Mouse (Mus musculus) layer of hippocampus, adult 18-20 months (tissue): ENCODE results near the gene Trp53i13. TPM values are rescaled to one million over a fixed set of nuclear protein-coding genes. Genes with fewer than 3 reads are reported as not detected.
A peak's percentile ranks its signal among the peaks of the same experiment; 100 is the strongest.

Experiments used
- DNase-seq, 2 experiments: peaks; one replicate each; pipeline ENCODE4 v3.0.0; 2022; ENCODE audit warnings: low spot score in 2 of 2
- total RNA-seq, 2 experiments: library from RNA; stranded (reverse); gene quantifications; 2 replicates each; pipeline ENCODE4 v1.2.3; 2021

Trp53i13 gene
- total RNA-seq, 2 experiments from 2014 or later: 6.7 to 7.5 TPM

GRCm38 (mm10) chr11:77508068-77509021 lies 7.4 kb downstream of the Trp53i13 start:
- DNase-seq: peak in 1 of 2 experiments; percentile 88

- DNase-seq: no peak
Observed at GRCm38 (mm10) chr11:77507426-77507825, 8.4 kb downstream of the Trp53i13 start.

- no peak for DNase-seq
Observed at GRCm38 (mm10) chr11:77506941-77507340, 8.8 kb downstream of the Trp53i13 start.

GRCm38 (mm10) chr11:77506273-77506672 lies 9.5 kb downstream of the Trp53i13 start:
- DNase-seq: no peak

- DNase-seq: no peak
Observed at GRCm38 (mm10) chr11:77505291-77505980, 10.3 kb downstream of the Trp53i13 start.

- no peak for DNase-seq
Observed at GRCm38 (mm10) chr11:77504377-77504776, 11.4 kb downstream of the Trp53i13 start.

- no peak for DNase-seq
Observed at GRCm38 (mm10) chr11:77503511-77503910, 12.3 kb downstream of the Trp53i13 start.

- no peak for DNase-seq
Observed at GRCm38 (mm10) chr11:77502481-77502880, 13.3 kb downstream of the Trp53i13 start.

- DNase-seq: no peak
Observed at GRCm38 (mm10) chr11:77501971-77502370, 13.8 kb downstream of the Trp53i13 start.

- DNase-seq: peak in 1 of 2 experiments; percentile 91
Observed at GRCm38 (mm10) chr11:77501392-77501791, 14.4 kb downstream of the Trp53i13 start.

GRCm38 (mm10) chr11:77500361-77501325 lies 15.1 kb downstream of the Trp53i13 start:
- peak in 1 of 2 experiments; percentile 72 for DNase-seq

- DNase-seq: peak in 1 of 2 experiments; percentile 62
Observed at GRCm38 (mm10) chr11:77499354-77499753, 16.4 kb downstream of the Trp53i13 start.

GRCm38 (mm10) chr11:77498261-77499139 lies 17.3 kb downstream of the Trp53i13 start:
- DNase-seq: no peak

GRCm38 (mm10) chr11:77497851-77498250 lies 17.9 kb downstream of the Trp53i13 start:
- peak in 1 of 2 experiments; percentile 62 for DNase-seq

- DNase-seq: peak in 1 of 2 experiments; percentile 65
Observed at GRCm38 (mm10) chr11:77497341-77497756, 18.4 kb downstream of the Trp53i13 start.

- DNase-seq: no peak
Observed at GRCm38 (mm10) chr11:77495507-77495906, 20.3 kb downstream of the Trp53i13 start.

GRCm38 (mm10) chr11:77494782-77495181 lies 21.0 kb downstream of the Trp53i13 start:
- no peak for DNase-seq

- peak in 1 of 2 experiments; percentile 27 for DNase-seq
Observed at GRCm38 (mm10) chr11:77494344-77494676, 21.5 kb downstream of the Trp53i13 start.

GRCm38 (mm10) chr11:77493512-77494343 lies 22.1 kb downstream of the Trp53i13 start, which contains the start of gene Git1:
Git1 (plus strand) TSS chr11:77493562.
- DNase-seq: peak in 1 of 2 experiments; percentile 73
